Mouse (Mus musculus) ovary, adult 18-20 months (tissue): Measurements from ENCODE around the gene Zmiz1.

Source experiments
- DNase-seq: peaks from one replicate; pipeline ENCODE4 v3.0.0; 2022; ENCODE audit warnings: low spot score, mixed read lengths

The Zmiz1 gene

GRCm38 (mm10) chr14:25472096-25472861 lies 13.3 kb downstream of the Zmiz1 start:
- no peak for DNase-seq

DNA sequence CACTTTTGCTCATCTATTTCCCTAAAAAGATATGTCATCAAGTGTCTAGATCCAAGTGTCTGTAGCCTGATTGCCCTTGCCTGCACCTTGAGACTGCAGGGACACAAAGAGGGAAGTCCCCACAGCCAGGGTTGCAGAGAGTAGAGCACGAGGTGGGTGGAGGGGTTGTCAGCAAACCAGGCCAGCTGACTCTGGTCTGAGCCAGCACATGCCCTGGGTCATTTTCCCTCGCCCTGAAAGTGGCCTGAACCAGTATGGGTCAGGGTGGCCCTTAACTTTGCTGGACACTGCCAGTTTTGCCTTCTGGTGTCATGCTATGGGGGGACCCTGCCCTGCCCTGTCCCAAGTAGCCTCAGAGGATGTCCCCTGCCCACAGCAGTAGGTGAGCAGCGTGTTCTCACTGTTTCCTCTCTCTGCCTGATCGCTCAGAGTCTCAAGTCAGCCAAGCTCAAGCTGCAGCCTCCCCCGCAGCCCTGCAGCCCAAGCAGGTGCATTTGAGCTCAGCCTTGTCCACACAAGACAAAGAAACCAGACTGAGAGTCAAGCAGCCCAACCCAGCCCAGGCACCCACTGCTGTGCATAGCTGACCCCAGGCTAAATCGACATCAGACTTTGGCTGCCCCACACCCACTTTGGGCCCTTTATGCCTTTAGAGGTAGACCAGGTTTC lies 14.1 kb downstream of the Zmiz1 start:
- DNase-seq = no peak

GRCm38 (mm10) chr14:25474017-25474416 lies 15.0 kb downstream of the Zmiz1 start:
- no peak for DNase-seq

DNA sequence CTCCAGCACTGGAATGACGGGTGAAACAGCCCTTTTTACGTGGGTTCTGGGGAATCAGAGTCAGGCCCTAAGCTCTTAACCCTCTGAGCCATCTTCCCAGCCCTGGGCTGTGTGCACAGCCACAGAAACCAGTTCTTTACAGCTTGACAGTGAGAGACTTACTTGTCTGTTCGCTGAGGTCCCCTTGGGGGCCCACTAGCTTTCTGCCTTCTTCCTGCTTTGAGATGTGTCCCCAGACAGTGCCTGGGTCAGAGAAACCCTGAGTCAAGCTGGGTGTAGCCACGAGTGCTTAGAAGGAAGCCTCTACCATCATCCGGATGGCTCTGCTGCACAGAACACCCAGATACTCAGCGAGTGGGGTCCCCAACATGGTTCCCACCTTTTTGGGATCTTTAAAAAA lies 15.7 kb downstream of the Zmiz1 start:
- no peak for DNase-seq

DNA sequence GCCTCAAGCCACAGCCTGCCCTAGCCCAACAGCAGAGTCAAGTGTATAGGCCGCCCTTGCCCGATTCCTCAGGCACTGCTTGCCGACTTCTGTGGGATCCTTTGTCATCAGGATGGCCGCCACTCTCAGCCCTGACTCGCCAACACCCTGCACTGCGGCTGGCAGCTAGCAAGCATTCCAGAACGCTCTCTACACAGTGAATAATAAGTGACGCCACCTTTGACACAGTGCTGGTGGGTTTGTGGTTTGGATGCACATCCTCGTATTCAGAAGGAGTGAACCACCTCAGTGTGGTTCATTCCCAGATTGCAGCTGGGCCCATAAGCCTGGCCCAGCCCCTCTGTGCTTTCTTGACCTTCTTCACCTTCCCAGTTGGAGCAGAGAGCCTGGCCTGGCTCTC lies 17.1 kb downstream of the Zmiz1 start:
- DNase-seq = no peak

DNA sequence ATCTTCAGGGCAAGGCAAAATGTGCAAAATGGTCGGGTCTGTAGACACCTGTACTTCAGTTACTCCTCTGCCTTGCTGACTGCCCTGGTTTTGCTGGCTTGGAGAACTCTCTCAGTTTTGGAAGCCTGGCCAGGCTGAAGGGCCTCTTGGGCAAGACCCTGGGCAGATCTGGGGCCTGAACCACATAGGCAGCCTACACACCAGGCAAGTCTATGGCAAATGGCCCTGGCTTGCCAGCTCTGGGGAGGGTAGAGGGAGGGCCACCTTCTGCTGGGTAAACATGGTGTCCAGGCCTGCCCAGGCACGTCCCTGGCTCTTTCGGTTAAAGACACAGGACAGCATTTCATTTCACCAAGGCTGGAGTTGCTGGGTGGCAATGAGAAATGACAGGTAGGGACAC lies 17.5 kb downstream of the Zmiz1 start:
- no peak for DNase-seq

DNA sequence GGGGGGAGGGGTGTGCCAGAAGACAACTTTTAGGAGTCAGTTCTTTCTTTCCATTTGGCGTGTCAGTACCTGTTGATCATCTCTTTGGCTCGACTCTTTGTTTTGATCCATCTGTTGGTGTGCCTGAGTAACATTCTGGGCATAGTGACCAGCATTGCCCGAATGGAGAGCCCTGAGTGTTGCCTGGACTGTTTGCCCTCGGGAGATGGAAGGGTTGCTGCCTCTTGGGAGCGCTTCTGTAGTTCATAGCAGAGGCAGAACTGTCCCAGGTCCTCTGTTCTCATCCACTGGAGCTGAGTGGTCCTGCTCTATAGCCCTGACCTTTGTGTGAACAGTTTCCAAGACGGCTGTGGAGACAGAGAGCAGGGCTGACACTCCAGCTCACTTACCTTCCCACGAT lies 18.3 kb downstream of the Zmiz1 start:
- no peak for DNase-seq

DNA sequence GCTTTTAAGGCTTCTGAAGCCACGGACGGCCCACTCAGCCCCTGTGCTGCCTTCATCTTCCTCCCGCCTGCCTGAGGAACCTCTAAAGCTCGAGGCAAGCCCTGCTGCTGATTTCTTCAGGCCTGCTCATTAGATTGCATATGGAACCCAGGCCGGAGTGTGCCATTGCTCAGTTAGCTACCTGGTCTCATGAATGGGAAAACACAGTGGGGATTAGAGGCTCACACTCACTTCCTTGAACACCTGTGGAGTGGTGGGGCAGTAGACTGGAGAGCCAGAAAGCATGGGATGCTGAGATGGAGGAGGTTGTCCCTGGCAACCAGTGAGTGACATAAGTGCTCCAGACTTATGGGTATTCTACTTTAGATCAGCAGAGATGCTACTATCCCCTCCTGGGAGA lies 19.3 kb downstream of the Zmiz1 start:
- DNase-seq = no peak

DNA sequence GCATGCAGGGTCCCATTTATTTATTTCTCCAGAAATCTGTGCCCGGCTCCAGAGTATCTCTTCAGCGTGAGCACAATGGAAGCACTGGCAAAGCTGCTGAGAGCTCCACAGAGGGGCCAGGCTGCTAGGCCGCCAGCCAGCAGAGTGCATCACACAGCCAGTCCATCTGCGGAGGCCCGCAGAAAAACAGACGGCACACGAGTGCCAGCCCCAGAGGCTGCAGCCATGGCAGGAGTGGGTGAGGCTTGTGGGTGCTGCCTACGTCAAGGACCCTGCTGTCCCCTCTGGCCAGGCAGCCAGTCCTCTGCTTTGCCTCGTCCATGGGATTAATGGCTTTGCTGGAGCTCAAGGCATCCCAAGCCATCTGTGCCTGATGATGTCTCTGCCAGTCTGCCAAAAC lies 19.8 kb downstream of the Zmiz1 start:
- DNase-seq = no peak

DNA sequence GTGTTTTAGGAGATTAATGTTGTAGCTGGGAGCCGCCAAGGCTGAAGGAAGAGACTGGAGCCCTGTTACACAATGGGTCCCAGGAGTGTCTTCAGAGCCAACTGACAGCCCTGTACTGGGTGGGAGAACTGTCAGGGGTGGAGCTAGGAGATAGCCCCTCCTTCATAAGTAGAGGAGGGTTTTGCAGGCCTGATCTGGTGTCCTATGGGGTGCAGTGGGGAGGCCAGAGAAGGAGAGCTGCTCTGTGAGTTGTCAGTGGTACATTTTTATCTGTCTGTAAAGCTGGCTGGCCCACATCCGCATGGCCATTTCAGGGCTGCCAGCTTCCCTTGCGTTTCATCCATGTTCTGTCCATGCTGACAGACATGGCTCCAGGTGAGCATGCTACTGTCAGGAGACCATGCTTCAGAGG lies 20.9 kb downstream of the Zmiz1 start:
- no peak for DNase-seq

DNA sequence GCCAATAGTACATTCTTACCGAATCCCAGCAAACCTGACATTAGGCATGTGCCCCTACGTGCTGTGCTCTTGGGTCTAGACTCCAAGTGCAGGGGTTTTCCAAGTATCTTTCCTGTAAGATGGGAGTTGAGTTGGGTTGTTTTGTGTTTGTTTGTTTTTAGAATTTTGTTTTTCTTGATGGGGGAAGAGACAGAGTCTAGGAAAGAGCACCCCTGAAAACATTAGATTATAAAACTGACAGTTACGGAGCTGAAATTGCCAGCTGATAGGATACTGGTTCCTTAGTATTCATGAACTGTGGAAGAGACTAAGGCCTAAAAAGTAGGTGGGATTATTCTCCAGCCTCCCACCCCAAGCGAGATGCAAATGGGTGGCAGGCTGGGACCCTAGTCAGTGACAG lies 21.5 kb downstream of the Zmiz1 start:
- DNase-seq = no peak

DNA sequence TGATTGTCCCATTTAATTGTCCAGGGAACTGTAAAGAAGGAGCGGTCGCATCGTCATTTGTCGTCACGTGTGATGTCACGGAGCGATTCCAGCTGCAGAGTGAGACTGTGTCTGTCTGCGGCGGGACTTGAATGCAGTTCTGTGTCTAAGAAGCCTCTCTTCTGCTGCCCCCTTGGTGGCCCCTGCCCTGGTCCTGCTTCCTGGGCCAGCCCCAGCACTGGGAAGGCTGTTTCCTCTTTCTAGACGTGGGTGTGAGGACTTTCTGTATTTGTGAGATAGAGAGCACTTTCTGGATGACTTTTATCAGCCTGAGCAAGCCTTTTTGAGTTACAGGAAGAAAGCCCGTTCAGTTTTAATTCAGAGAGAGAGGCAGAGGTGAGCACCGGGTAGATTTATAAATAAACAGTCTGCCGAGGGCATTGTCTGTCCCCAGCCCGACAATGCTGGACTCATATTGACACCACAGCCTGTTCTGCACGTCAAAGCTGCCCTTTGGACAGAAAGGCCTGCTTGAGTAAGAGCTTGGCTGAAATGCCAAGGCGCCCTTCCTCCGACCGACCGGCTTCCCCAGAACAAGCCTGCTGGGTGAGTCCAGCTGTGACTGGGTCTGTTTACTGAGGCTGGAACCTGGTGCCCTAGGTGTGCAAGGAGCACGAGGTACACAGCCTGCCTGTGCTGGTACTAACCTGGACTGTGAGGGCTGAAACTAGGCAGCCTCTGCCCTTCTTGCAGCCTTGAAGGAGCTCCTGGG lies 22.1 kb downstream of the Zmiz1 start:
- no peak for DNase-seq

- no peak for DNase-seq
Observed at GRCm38 (mm10) chr14:25481667-25482331, 22.8 kb downstream of the Zmiz1 start.

GRCm38 (mm10) chr14:25482404-25482803 lies 23.4 kb downstream of the Zmiz1 start:
- DNase-seq = no peak

DNA sequence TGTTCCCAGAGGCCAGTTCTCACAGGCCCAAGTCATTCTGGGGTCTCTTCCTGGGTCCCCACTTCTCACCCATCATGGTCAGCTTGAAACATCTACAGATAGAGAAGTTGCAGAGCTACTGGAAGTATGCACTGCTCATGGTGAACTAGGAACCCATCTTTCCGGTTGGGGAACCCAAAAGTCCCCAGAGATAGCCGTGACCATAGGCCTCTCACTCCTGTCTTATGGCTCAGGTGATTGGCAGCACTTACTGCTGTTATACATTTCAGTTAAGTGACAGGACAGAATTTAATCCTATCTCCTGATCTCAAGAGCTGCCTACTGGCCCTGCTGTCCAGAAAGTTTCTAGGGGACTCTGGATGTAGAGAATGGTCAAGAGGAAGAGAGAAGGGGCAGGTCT lies 24.3 kb downstream of the Zmiz1 start:
- DNase-seq = no peak

GRCm38 (mm10) chr14:25484049-25484448 lies 25.1 kb downstream of the Zmiz1 start:
- no peak for DNase-seq

DNA sequence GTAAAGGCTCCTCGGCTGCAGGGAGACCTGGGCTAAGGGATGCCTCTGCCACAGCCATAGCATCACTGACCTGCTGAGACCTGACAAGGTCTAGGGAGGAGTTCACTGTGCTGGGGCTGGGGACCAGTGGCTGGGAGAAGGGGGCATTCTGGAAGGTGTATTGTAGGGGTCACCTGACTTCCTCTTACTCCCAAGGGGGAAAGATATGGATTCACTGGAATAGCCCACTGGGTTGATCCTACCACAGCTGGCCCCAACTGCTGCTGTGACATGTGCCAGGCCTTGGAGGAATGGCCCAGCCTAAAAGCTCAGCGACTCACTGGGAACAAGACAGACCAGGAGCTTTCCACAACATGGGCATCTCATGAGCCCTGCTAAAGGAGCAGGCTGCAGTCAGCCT lies 27.2 kb downstream of the Zmiz1 start:
- no peak for DNase-seq

- no peak for DNase-seq
Observed at GRCm38 (mm10) chr14:25486742-25487469, 27.9 kb downstream of the Zmiz1 start.

- no peak for DNase-seq
Observed at GRCm38 (mm10) chr14:25487470-25487955, 28.5 kb downstream of the Zmiz1 start.

DNA sequence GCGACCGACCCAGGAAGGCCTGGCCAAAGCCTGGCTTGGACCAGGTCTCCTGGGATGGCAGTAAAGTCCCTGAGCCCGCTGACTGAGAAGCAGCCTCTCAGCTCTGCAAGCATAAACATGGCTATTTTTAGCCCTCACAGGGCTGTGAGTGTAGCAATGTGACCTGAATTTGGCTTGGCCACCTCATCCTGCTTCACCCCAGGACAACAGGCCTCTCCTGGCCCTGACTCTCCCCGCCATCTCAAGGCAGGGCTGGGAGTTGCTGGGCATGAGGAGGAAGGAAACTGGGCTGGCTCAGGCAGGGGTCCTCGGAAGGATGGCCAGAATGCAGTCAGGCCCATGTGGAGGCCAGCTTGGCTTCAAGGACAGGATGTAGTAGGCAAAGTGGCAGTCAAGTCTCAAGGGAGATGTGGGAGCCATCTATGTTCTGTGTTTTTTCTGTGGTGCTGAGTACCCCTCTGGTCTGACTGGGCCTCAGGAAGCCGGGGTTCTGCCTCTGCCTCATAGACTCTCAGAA lies 29.2 kb downstream of the Zmiz1 start:
- peak; percentile 52 for DNase-seq

GRCm38 (mm10) chr14:25489336-25490078 lies 30.5 kb downstream of the Zmiz1 start:
- peak; percentile 58 for DNase-seq
